Mouse (Mus musculus): ENCODE measurements around the gene Klhdc1. TPM values are rescaled to one million over a fixed set of nuclear protein-coding genes. Genes with fewer than 3 reads are reported as not detected.

Gene Klhdc1
- total and polyA plus RNA-seq, 2 experiments from 2014 or later, result 9.7 to 19.1 TPM

DNA sequence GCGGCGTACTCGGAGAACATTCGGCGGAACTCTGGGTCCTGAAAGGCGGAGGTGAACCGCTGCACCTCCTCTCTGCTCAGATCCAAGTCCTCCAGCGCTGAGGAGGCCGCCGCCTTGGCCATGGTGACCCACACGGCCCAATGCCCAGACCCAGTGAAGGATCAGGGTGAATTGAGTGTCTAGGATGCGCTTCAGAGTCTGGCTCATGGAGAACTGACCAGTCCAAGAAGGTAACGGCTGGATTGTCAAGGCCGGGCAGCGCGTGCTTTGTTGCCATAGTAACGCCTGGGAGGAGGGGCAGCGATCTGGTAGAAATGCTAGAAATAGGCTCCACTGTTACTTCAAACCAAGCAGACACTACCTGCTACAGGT lies 42.8 kb upstream of the Klhdc1 start, which contains the start of gene Dnaaf2:
Dnaaf2 (minus strand) TSS at position 266 of the 372 bp plus-strand sequence.
- peak within 1 kb of the TSS; percentile 86 for H3K9ac ChIP-seq (replicated peaks; ENCODE audit: low read depth, low read length)
- peak within 1 kb of the TSS; percentile 99 for H3K4me3 ChIP-seq (ENCODE audit: low read depth, low read length)
- H3K4me2 ChIP-seq (ENCODE audit: low read depth, low read length), result peak within 1 kb of the TSS; percentile 93
- no peaks in the 10 kb centered on the region for H3K9me3 ChIP-seq (replicated peaks; ENCODE audit: control insufficient read depth, low read length)
- no peak for TF ChIP-seq EP300 (IDR thresholded peaks at IDR 0.05; ENCODE audit: low read depth)
- no peak for TF ChIP-seq CTCF (IDR thresholded peaks at IDR 0.05; ENCODE audit: low read depth)
- H3K4me1 ChIP-seq (ENCODE audit: control insufficient read depth, insufficient read depth), result peaks cover 4% of the 10 kb centered on the region; the same call in 1 of the 2 replicates
- H3K27me3 ChIP-seq (ENCODE audit: control insufficient read depth, insufficient read depth, low read length), result no peaks in the 10 kb centered on the region
- peaks cover 23% of the 10 kb centered on the region for H3K36me3 ChIP-seq (replicated peaks; ENCODE audit: control insufficient read depth, insufficient read depth, low read length)
- ATAC-seq (ENCODE audit: insufficient read depth, low read depth) (peak; percentile 28; the same call in 1 of the 2 replicates), DNase-seq (ENCODE audit: low spot score) (peak; percentile 51)
- H3K27ac ChIP-seq (ENCODE audit: low read depth), result peak within 1 kb of the TSS; percentile 86
- WGBS, result 0% methylated on average over 18 of the region's 18 CpGs

- no peak overlapping the region; the same call in 1 of the 2 replicates for H3K4me3 ChIP-seq (ENCODE audit: low read depth, low read length)
- no peak overlapping the region for H3K9ac ChIP-seq (replicated peaks; ENCODE audit: low read depth, low read length)
- TF ChIP-seq CTCF (IDR thresholded peaks at IDR 0.05; ENCODE audit: low read depth), result no peak
- no peak for TF ChIP-seq EP300 (IDR thresholded peaks at IDR 0.05; ENCODE audit: low read depth)
- H3K4me1 ChIP-seq (ENCODE audit: control insufficient read depth, insufficient read depth), result peaks cover 4% of the 10 kb centered on the region; the same call in 1 of the 2 replicates
- H3K27ac ChIP-seq (ENCODE audit: low read depth), result no peak overlapping the region
- peaks cover 23% of the 10 kb centered on the region for H3K36me3 ChIP-seq (replicated peaks; ENCODE audit: control insufficient read depth, insufficient read depth, low read length)
- no peaks in the 10 kb centered on the region for H3K9me3 ChIP-seq (replicated peaks; ENCODE audit: control insufficient read depth, low read length)
- DNase-seq (ENCODE audit: low spot score), result no peak
- H3K4me2 ChIP-seq (ENCODE audit: low read depth, low read length), result no peak overlapping the region
- no peaks in the 10 kb centered on the region for H3K27me3 ChIP-seq (ENCODE audit: control insufficient read depth, insufficient read depth, low read length)
- no peak for ATAC-seq (ENCODE audit: insufficient read depth, low read depth)
Measured at GRCm38 (mm10) chr12:69198985-69199384, 42.0 kb upstream of the Klhdc1 start.

DNA sequence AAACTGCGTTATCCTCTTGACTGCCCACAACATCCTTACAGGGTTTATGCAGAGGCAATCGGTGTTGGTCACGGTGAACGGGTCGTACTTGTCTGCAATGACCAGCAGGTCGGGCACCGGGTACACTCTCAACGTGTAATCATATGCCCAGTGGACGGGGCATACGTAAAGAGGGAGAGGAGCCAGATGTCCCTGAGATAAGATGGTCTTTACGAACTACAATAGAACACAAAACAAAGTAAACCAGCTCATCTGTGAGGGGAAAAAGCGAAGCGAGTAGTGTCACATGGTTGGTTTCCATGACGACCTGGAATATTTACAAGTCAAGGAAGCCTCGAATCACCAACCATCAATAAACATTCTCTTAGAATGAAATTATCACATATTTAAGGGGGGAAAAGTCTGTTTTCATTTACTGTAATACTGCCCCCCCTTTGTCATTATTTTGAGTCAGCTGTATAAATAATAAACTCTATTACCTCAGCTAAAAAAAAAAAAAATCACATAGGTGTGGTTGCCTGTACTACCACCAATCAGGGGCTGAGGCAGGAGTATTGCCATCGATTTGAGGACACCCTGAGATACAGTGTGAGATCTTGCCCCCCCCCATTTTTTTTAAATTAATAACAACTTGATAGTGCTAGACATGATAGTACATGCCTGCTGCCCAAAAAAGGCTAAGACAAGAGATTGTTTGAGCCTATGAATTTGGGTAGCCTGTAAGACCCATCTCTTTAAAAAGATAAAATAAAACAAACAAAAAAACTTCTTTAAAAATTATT lies 36.7 kb upstream of the Klhdc1 start, which contains the start of gene Gm49384:
Gm49384 (minus strand) TSS at position 216 of the 782 bp plus-strand sequence.
- H3K27me3 ChIP-seq (ENCODE audit: control insufficient read depth, insufficient read depth, low read length), result no peaks in the 10 kb centered on the region
- H3K4me2 ChIP-seq (ENCODE audit: low read depth, low read length), result no peak within 1 kb of the TSS
- no peak for DNase-seq (ENCODE audit: low spot score)
- 83% methylated on average over 16 of the region's 16 CpGs for WGBS
- H3K9ac ChIP-seq (replicated peaks; ENCODE audit: low read depth, low read length), result no peak within 1 kb of the TSS
- H3K36me3 ChIP-seq (replicated peaks; ENCODE audit: control insufficient read depth, insufficient read depth, low read length), result peaks cover 27% of the 10 kb centered on the region
- no peaks in the 10 kb centered on the region for H3K9me3 ChIP-seq (replicated peaks; ENCODE audit: control insufficient read depth, low read length)
- no peak for TF ChIP-seq EP300 (IDR thresholded peaks at IDR 0.05; ENCODE audit: low read depth)
- TF ChIP-seq CTCF (IDR thresholded peaks at IDR 0.05; ENCODE audit: low read depth), result no peak
- no peak for ATAC-seq (ENCODE audit: insufficient read depth, low read depth)
- no peak within 1 kb of the TSS for H3K4me3 ChIP-seq (ENCODE audit: low read depth, low read length)
- H3K27ac ChIP-seq (ENCODE audit: low read depth), result no peak within 1 kb of the TSS
- no peaks in the 10 kb centered on the region for H3K4me1 ChIP-seq (ENCODE audit: control insufficient read depth, insufficient read depth)

- H3K36me3 ChIP-seq (replicated peaks; ENCODE audit: control insufficient read depth, insufficient read depth, low read length), result peaks cover 16% of the 10 kb centered on the region; the same call in 1 of the 2 replicates
- no peak overlapping the region for H3K4me3 ChIP-seq (ENCODE audit: low read depth, low read length)
- WGBS, result 89% methylated on average over 8 of the region's 8 CpGs
Measured at GRCm38 (mm10) chr12:69207396-69207795, 33.6 kb upstream of the Klhdc1 start.

DNA sequence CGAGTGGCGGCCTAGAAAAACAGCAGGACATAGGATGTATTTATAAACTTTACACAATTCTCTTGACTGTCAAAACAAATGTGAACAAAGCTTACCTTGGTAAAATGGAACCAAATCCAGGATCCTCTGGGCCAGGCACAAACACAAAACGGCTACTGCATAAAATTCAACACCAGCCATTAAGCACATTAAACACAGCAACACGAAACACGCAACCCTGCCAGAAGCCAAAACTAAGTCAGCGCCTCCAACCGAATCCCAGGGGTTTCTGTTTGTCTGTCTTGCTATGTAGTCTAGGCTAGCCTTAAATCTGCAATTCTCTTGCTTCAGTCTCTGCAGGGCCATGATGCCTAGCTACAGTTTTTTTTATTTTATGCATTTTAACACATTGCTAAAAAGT lies 33.0 kb upstream of the Klhdc1 start:
- H3K36me3 ChIP-seq (replicated peaks; ENCODE audit: control insufficient read depth, insufficient read depth, low read length), result peaks cover 11% of the 10 kb centered on the region; the same call in 1 of the 2 replicates
- no peak overlapping the region for H3K4me3 ChIP-seq (ENCODE audit: low read depth, low read length)
- H3K27ac ChIP-seq (ENCODE audit: low read depth), result no peak overlapping the region
- TF ChIP-seq EP300 (IDR thresholded peaks at IDR 0.05; ENCODE audit: low read depth) (no peak), CTCF (IDR thresholded peaks at IDR 0.05; ENCODE audit: low read depth) (no peak)
- no peak overlapping the region for H3K4me2 ChIP-seq (ENCODE audit: low read depth, low read length)
- no peaks in the 10 kb centered on the region for H3K27me3 ChIP-seq (ENCODE audit: control insufficient read depth, insufficient read depth, low read length)
- ATAC-seq (ENCODE audit: insufficient read depth, low read depth) (no peak), DNase-seq (ENCODE audit: low spot score) (no peak)
- H3K4me1 ChIP-seq (ENCODE audit: control insufficient read depth, insufficient read depth), result no peaks in the 10 kb centered on the region
- no peak overlapping the region for H3K9ac ChIP-seq (replicated peaks; ENCODE audit: low read depth, low read length)
- H3K9me3 ChIP-seq (replicated peaks; ENCODE audit: control insufficient read depth, low read length), result no peaks in the 10 kb centered on the region
- 92% methylated on average over 7 of the region's 7 CpGs for WGBS

More at GRCm38 (mm10) chr12:69207396-69207795, 33.6 kb upstream of the Klhdc1 start:
- Histone ChIP-seq H3K9me3 (replicated peaks; ENCODE audit: control insufficient read depth, low read length) (no peaks in the 10 kb centered on the region), H3K27me3 (ENCODE audit: control insufficient read depth, insufficient read depth, low read length) (no peaks in the 10 kb centered on the region), H3K4me2 (ENCODE audit: low read depth, low read length) (no peak overlapping the region), H3K4me1 (ENCODE audit: control insufficient read depth, insufficient read depth) (no peaks in the 10 kb centered on the region), H3K9ac (replicated peaks; ENCODE audit: low read depth, low read length) (no peak overlapping the region), H3K27ac (ENCODE audit: low read depth) (no peak overlapping the region)
- ATAC-seq (ENCODE audit: insufficient read depth, low read depth) (no peak), DNase-seq (ENCODE audit: low spot score) (no peak)
- TF ChIP-seq CTCF (IDR thresholded peaks at IDR 0.05; ENCODE audit: low read depth), result no peak
- TF ChIP-seq EP300 (IDR thresholded peaks at IDR 0.05; ENCODE audit: low read depth), result no peak

All from heart, postnatal 0 days (tissue).